Mouse (Mus musculus) lung, embryonic 16.5 days (tissue): Measurements from ENCODE around the gene Gm27027. TPM values are rescaled to one million over a fixed set of nuclear protein-coding genes. Genes with fewer than 3 reads are reported as not detected.
A peak's percentile ranks its signal among the peaks of the same experiment; 100 is the strongest.

Source experiments
- ATAC-seq: fragments of 200-750 bp; cut with Nextera tagmentation; 2 replicates; pipeline ENCODE4 v1.8.0; 2017; ENCODE audit warnings: low read depth, mild to moderate bottlenecking, moderate library complexity
- H3K27ac ChIP-seq: fragments of 300-500 bp; sonication (generic); 2 replicates; pipeline ENCODE4 v1.5.1; 2014; ENCODE audit warnings: mild to moderate bottlenecking, control low read depth, low read length
- H3K27me3 ChIP-seq: fragments of 300-500 bp; sonication (generic); 2 replicates; pipeline ENCODE4 v1.6.1; 2014; ENCODE audit warnings: low read depth, low read length, mixed read lengths; ENCODE audit not compliant: control insufficient read depth, insufficient read depth
- H3K36me3 ChIP-seq: fragments of 300-500 bp; sonication (generic); 2 replicates; pipeline ENCODE4 v1.6.1; 2014; ENCODE audit warnings: low read length; ENCODE audit not compliant: control insufficient read depth, insufficient read depth
- H3K4me1 ChIP-seq: fragments of 300-500 bp; sonication (generic); replicated peaks from 2 replicates; pipeline ENCODE4 v1.6.1; 2014; ENCODE audit warnings: low read length, mixed read lengths; ENCODE audit not compliant: control insufficient read depth, insufficient read depth
- H3K4me2 ChIP-seq: fragments of 300-500 bp; sonication (generic); 2 replicates; pipeline ENCODE4 v1.6.1; 2014; ENCODE audit warnings: low read depth, low read length, control low read depth
- H3K4me3 ChIP-seq: fragments of 300-500 bp; sonication (generic); 2 replicates; pipeline ENCODE4 v1.5.1; 2014; ENCODE audit warnings: mild to moderate bottlenecking, low read length, control low read depth
- H3K9ac ChIP-seq: fragments of 300-500 bp; sonication (generic); 2 replicates; pipeline ENCODE4 v1.6.1; 2014; ENCODE audit warnings: low read length, control low read depth
- H3K9me3 ChIP-seq: fragments of 300-500 bp; sonication (generic); 2 replicates; pipeline ENCODE4 v1.6.1; 2016; ENCODE audit warnings: low read length; ENCODE audit not compliant: control insufficient read depth
- WGBS: fragments of 180-500 bp; shearing (Covaris S2); extraction: QIAGEN DNeasy Blood & Tissue Kit; methylation state at CpG from one replicate; pipeline ENCODE4 v1.1.7; 2014; 5-methylcytosine and 5-hydroxymethylcytosine counted together
- polyA plus RNA-seq: library from polyadenylated mRNA; unstranded; fragments of >200 nt; fragmentation: Nextera tagmentation; extraction: Ambion mirVana; gene quantifications from 2 replicates; pipeline ENCODE4 v1.2.1, GENCODE M21; 2015

The Gm27027 gene
- polyA plus RNA-seq, 1 experiment from 2014 or later, result not detected

DNA sequence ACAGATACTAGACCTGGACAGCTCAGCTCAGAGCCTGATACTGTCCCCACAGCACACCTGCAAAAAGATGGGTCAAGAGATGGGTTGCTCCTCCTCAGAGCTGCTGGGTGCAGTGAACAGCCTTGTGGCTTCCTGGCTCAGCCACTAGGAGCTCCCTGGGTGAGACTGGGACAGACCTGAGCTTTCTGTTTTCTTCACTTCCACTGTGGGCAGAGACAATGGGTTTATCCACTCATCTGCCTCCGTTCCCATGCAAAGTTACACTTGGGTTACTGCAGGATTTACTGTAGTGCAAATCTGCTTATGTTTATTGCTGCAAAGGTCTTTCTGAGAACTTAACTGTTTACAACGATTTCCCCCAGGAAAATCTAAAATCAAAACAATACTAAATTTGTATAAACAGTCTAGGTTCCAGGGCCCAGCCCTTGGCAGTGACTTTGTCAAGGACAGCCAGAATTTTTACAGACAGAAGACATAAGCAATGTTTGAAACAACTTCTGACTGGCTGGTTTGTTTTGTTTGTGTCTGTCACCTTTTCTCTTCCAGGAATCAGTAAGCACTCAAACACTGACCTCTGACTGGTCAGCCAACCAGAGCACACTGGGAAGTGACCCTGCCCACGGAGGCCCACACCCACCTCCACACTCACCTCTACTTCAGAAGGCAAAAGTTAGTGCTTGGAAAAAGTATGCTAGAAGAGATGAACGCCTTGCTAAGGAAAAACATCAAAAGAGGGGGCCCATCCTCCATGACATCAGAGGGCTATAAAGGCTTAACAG is 13.5 kb downstream of the Gm27027 start:
- Histone ChIP-seq H3K27ac (peak overlapping the region; percentile 82), H3K36me3 (peaks cover 3% of the 10 kb centered on the region)
- 34% methylated on average over 4 of the region's 4 CpGs for WGBS

DNA sequence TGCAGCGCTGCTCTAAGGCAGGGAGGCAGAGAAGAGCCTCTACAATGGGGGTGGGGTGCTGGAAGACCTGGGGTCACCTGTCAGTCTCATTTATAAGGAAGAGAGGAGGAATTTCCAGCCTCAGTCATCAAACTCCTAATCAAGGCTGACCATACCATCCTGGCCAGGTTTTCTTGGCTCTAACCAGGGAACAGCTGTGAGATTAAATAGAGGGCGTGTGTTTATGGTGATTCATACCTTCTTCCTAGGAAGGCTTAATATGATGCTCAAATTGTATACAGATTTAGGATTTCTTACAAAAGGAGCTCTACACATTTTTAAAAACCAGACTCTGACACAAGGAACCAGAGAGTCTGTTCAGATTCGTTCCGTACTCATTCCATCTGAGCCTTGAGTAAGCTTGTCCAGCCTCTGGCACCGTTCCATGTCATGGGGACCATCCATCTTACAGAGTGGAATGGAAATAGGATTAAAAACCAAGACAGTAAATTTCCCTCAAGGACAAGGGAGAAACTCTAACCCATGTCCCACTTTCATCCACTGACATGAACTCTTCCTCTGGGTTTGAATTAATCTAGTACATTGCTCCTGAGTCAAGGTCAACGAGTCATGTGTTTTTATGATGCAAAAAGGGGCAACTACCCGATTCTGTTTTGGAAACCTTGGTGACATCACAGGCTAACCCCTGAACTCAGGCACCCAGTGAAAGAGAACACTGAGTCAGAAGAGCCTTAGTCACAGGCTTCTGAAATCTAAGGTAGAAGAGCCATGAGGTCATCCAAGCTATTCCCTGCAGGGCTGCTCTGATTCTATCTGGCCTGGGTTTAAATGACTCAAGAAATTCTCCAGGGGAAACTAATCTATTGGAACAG is 16.7 kb downstream of the Gm27027 start:
- Histone ChIP-seq H3K9ac (no peak overlapping the region), H3K27me3 (no peaks in the 10 kb centered on the region), H3K9me3 (no peaks in the 10 kb centered on the region), H3K4me3 (no peak overlapping the region), H3K4me2 (no peak overlapping the region), H3K4me1 (peaks cover 29% of the 10 kb centered on the region), H3K27ac (peak overlapping the region; percentile 32), H3K36me3 (no peaks in the 10 kb centered on the region)
- no peak for ATAC-seq
- WGBS, result 72% methylated on average over 7 of the region's 7 CpGs

More for the DNA sequence above, 13.5 kb downstream of the Gm27027 start:
- H3K9ac ChIP-seq, result no peak overlapping the region
- ATAC-seq, result peak; percentile 78
- H3K27me3 ChIP-seq, result no peaks in the 10 kb centered on the region
- no peak overlapping the region for H3K4me3 ChIP-seq
- no peak overlapping the region for H3K4me2 ChIP-seq
- no peaks in the 10 kb centered on the region for H3K9me3 ChIP-seq
- peaks cover 18% of the 10 kb centered on the region for H3K4me1 ChIP-seq

DNA sequence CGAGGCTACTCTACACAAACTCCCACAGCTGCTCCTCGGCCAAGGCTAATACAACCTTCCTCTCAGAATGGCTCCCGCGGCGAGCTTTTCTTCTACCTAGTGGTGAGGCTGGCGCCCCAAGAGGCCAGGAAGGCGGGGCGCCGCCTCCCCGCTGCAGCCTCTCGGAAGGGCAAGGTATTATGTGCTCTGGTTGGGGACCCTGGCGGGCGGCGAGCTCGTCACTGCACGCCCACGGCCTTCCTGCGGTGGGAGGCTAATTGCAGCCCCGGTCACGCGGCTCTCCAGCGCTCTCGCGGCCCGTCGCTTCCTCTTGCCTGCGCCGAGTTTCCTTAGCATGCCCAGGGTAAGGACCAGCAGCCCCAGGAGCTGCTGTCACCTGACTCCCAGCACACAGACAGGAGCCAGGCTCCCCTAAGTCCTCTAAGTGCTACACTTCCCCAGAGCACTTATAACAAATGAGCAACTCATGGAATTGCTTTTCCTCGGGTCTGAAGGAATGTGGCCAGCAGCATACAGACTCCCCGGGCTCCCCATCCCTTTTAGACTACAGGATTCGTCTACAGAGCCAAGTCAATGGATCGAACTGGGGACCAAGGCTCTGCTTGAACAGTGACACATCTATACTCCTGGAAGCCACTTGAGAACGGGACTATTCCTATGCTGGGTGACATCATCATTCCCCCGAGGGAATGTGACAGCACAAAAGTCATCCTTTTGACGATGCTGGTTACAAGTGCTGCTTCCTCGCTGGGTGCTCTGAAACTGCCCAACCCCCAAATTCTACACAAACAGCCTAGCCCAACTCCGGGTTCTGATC is 19.5 kb downstream of the Gm27027 start:
- Histone ChIP-seq H3K4me1 (peaks cover 17% of the 10 kb centered on the region), H3K27me3 (no peaks in the 10 kb centered on the region), H3K9me3 (no peaks in the 10 kb centered on the region), H3K9ac (peak overlapping the region; percentile 71), H3K4me2 (peak overlapping the region; percentile 91), H3K4me3 (peak overlapping the region; percentile 48), H3K36me3 (no peaks in the 10 kb centered on the region), H3K27ac (peak overlapping the region; percentile 61)
- peak; percentile 80 for ATAC-seq
- WGBS, result 2% methylated on average over 37 of the region's 37 CpGs

DNA sequence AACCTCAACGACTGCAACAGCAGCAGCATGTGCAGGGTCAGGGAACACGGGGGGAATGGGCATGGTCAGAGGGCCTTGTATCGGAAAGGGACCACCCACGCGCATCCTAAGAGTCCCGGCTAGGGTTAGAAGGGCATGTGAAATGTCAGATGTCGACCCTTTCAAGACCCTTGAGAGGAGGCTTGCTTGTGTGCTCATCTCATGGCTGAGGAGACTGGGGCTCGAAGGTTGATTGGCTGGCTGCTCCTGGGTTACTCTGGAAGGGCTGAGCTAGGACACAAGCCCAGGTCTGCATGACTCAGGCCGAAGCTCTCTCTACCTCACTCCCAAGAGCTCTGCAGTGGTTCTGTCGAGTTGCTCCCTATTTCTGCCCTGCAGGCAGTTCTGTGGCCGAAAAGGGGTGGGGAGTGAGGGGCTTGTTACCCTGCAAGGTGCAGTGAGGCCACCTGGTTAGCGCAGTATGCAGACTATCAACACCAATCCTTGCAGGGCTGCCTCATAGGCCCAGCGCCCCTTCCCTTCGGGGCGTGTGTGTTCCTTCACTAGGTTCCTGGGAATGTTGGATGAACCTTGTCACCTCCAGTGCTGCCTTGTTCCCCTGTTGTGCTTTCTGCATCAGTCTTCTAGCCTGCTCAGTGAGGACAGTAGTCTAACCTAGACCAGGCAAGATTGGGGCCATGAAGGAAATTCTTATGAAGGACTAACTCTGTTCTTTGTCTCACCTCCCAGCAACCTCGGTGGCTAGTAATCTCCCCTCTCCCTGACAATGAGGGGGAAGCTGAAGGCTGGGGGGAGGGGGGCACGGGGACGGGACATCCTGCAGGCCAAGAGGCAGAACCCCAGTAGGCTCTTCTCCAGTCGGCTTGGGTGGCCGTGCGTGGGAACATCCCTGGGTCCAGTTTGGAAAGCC is 20.4 kb downstream of the Gm27027 start:
- Histone ChIP-seq H3K27ac (peak overlapping the region; percentile 61), H3K9ac (peak overlapping the region; percentile 71)

DNA sequence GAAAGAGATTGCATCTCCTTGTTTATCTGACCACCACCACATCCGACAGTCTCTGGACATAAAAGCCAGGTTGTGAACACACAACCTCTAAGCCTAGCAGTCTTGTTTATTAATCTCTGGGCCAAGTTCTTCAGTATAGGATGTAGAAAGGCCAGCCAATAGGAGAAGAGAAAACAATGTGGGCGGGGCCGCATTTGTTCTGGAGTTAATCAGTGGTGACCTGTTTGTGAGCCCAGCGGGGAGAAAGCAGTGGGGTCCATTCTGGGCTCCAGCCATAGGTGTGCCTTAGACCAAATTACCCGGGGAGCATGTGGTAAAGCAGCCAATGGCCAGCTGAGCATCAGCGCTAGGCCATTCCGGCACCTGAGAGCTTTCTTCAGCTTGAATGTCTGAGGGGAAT is 21.1 kb downstream of the Gm27027 start:
- Histone ChIP-seq H3K9me3 (no peaks in the 10 kb centered on the region), H3K4me3 (no peak overlapping the region), H3K4me2 (no peak overlapping the region), H3K9ac (no peak overlapping the region), H3K27ac (no peak overlapping the region), H3K27me3 (no peaks in the 10 kb centered on the region), H3K4me1 (peaks cover 17% of the 10 kb centered on the region), H3K36me3 (no peaks in the 10 kb centered on the region)
- ATAC-seq, result no peak
- WGBS, result 52% methylated on average over 7 of the region's 7 CpGs

More for the DNA sequence above, 20.4 kb downstream of the Gm27027 start:
- Histone ChIP-seq H3K4me1 (peaks cover 17% of the 10 kb centered on the region), H3K27me3 (no peaks in the 10 kb centered on the region), H3K9me3 (no peaks in the 10 kb centered on the region), H3K4me2 (peak overlapping the region; percentile 91), H3K36me3 (no peaks in the 10 kb centered on the region), H3K4me3 (peak overlapping the region; percentile 48)
- 23% methylated on average over 21 of the region's 21 CpGs for WGBS
- peak; percentile 6; the same call in 1 of the 2 replicates for ATAC-seq

DNA sequence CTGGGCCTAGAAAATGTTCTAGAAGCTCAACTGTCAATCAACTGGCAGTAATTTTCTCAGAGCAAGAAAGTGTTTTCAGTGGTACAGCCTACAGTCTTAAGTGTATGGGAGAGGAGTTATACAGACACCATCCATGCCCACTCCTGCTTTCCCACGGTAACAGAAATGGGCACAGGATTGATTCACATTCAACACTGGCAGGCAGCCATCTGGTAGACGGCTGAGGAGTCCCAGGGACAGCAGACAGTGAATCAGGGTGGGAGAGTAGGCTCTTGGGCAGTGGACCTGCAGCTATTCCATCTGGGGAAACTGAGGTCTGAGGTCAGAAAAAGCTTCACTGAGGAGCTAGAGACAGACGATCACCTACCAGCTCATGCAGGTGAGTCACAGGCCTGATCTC is 24.5 kb downstream of the Gm27027 start:
- Histone ChIP-seq H3K36me3 (no peaks in the 10 kb centered on the region), H3K27ac (no peak overlapping the region), H3K4me1 (peaks cover 8% of the 10 kb centered on the region), H3K4me3 (no peak overlapping the region), H3K9ac (no peak overlapping the region), H3K4me2 (no peak overlapping the region), H3K27me3 (no peaks in the 10 kb centered on the region), H3K9me3 (no peaks in the 10 kb centered on the region)
- WGBS, result 61% methylated on average over 3 of the region's 3 CpGs
- no peak for ATAC-seq

DNA sequence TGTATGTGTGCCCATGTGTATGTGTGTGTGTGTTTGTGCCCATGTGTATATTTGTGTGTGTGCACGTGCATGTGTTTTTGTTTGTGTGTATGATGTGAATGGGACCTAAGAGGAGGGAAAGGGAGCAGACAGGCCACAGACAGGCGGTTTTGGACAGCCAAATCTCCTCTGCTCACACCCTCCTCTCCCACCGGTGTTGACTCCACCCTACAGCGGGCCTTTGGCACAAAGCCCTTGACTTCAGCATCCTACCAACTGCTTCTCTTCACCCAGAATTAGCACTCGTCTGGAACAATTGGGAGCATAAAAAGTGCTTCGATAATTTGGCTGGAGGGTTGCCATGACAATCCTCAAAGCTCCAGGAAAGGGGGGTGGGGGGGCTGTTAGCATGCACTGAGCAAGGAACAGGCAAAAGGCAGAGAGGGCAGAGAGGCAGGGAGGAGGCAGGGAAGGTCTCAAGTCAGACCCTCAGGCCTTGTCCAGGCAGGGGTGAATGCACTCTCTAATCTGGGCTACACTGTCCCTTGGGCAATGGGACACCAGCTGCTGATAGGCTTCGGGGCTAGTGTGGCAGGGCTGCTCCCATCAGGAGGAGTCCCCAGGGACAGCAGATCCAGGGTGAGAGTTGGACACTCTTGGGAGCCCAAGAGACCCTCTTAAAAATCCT is 31.5 kb downstream of the Gm27027 start:
- no peak overlapping the region for H3K4me2 ChIP-seq
- H3K27ac ChIP-seq, result no peak overlapping the region
- H3K4me3 ChIP-seq, result no peak overlapping the region
- H3K36me3 ChIP-seq, result no peaks in the 10 kb centered on the region
- ATAC-seq, result peak; percentile 26
- H3K9ac ChIP-seq, result no peak overlapping the region
- H3K9me3 ChIP-seq, result no peaks in the 10 kb centered on the region
- WGBS, result 52% methylated on average over 7 of the region's 7 CpGs
- H3K4me1 ChIP-seq, result no peaks in the 10 kb centered on the region
- no peaks in the 10 kb centered on the region for H3K27me3 ChIP-seq

DNA sequence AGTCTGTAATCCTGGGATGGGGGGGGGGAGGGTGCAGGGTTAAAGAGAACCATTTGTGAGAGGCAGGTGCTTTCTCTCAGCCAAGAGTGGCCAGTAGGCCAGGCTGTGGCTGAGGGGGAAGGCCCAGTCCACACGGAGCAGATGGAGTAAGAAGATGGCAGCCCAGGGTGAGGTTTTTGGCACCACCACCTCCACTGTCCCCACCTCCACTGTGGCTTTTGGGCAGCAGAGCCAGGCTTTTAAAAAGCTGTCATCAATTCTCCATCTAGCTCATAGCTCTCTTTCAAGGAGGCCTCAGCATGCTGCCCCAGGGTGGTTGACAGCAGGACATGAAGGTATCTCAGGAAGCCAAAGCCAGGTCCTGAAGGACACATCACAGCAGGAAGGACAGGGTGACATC is 32.4 kb downstream of the Gm27027 start:
- Histone ChIP-seq H3K9me3 (no peaks in the 10 kb centered on the region), H3K4me1 (no peaks in the 10 kb centered on the region), H3K4me3 (no peak overlapping the region), H3K27ac (no peak overlapping the region), H3K27me3 (no peaks in the 10 kb centered on the region), H3K36me3 (no peaks in the 10 kb centered on the region), H3K4me2 (no peak overlapping the region), H3K9ac (no peak overlapping the region)
- ATAC-seq, result no peak
- WGBS, result 92% methylated on average over 1 of the region's 1 CpGs
